Mouse (Mus musculus) skeletal muscle tissue, adult 2 months (tissue): ENCODE measurements around the gene Rab3ip.

ENCODE experiments used
- DNase-seq: peaks from one replicate; pipeline ENCODE4 v3.0.0-alpha.2; 2012; ENCODE audit warnings: low read depth, low spot score

Gene Rab3ip

DNA sequence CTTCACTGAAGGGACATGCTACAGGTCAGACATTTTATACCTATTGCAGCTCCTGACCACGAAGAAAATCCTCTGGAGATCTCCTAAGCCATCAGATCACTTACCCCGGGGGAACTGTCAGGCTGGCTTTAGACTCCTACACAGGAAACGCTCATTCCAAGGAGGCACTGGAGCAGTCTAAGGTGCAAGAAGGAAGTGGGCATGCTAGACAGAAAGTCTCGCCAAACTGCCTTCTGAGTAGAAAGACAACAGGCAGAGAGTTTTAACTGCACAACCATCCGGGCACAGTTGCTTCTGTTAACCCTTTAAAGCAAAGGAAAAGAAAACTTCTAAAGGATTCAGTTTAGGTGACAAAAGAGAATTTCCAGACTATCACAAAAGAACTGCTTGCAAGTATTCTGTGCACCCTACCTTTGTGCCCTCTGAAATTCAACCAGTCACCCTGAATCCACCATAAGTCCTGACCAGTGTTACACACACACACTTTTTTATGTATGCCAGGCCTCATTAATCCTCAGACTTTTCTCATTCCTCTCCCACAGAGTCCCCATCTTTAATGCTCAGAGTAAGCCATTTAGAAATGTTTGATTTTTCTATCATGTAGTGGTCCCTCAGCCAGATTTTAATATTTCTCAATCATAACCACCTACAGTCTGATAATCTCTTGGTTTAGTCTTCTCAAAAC, 7.4 kb upstream of the Rab3ip start:
- no peak for DNase-seq

DNA sequence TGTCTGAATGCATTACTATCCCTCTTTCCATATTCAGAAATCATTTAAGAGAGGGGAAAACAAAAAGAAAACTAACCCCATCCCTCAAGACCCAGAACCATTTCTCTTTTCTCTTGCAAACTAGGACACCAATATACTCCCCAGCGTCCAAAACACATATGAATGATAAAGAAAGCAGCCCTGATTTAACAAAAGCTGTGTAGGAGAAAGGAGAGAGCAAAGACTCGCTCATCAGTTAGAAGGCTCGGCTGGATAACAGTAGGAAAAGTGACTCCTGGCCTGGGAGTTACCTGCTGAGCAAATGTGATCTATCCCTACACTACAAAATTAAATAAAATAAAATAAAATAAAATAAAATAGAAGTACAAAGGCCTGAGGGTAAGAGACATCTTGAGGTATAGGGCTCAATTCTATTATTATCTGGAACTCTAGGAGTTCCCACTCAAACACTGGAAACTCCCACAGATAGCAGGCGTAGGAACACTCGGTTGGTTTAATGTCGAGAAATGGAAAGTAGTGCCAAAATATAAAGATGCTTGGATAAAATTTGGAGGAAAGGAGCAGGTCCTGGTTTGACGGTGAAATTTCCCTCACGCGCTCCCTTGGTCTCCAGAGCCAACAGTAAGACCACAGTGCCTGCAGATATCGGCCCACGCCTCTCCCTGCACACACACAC, 6.1 kb upstream of the Rab3ip start:
- no peak for DNase-seq

GRCm38 (mm10) chr10:116955191-116955590, 4.6 kb upstream of the Rab3ip start:
- no peak for DNase-seq

- no peak for DNase-seq
Observed at GRCm38 (mm10) chr10:116950886-116951285, 317 bp upstream of the Rab3ip start.

- DNase-seq, result no peak
Observed at GRCm38 (mm10) chr10:116949111-116950008, 1.2 kb downstream of the Rab3ip start.

GRCm38 (mm10) chr10:116948414-116948813, 2.2 kb downstream of the Rab3ip start:
- no peak for DNase-seq

DNA sequence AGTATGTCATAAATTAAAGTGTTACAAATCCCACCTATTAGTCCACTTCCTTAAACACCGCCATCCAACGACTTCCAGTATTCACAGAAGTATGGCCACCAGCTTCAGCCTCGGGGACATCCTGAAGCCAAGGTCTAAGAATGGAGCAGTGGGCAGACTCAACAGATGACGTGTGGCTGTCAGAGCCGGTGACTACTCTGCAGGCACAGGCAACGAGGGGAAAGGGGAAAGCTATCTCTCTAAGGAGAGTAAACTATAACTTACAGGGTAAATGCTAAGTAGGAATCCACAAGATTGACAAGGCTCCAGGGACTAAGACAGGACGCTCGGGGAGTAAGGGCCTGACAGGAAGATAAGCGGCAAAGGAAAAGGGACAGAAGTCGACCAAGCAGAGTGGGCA, 5.6 kb downstream of the Rab3ip start:
- no peak for DNase-seq

DNA sequence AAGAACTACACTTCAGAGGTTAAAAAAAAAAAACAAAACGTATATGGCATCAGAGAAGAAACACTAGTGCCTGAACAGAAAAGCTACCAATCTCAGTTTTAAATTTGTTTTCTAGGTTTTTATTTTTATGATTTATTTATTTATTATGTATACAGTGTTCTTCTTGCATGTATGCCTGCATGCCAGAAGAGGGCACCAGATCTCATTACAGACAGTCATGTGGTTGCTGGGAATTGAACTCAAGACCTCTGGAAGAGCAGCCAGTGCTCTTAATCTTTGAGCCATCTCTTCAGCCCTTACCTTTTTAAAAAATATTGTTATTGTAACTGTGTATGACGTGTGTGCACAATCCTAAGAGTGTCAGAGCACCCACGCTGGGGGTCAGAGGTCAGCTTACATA, 6.4 kb downstream of the Rab3ip start:
- DNase-seq, result no peak

- DNase-seq, result no peak
Observed at GRCm38 (mm10) chr10:116943025-116943424, 7.5 kb downstream of the Rab3ip start.

DNA sequence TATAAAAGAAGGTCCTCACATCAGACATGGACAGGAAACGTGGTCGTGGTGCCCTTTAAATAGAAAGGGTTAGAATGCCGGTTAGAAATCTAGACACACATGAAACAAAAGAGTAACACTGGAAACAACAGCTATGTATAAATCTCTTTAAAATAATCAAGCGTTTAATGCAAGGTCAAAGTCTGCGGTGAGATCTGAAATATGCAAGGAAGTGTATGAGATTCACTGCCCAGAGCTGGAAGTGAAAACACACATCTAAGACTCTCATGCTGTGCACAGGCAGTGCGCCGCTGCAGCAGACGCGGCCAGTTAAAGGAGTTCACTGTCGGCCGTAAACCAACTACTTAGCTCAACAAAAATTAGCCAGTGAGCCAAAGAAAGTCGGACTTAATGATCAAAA, 15.5 kb downstream of the Rab3ip start:
- no peak for DNase-seq

GRCm38 (mm10) chr10:116933794-116934193, 16.8 kb downstream of the Rab3ip start:
- DNase-seq, result no peak

DNA sequence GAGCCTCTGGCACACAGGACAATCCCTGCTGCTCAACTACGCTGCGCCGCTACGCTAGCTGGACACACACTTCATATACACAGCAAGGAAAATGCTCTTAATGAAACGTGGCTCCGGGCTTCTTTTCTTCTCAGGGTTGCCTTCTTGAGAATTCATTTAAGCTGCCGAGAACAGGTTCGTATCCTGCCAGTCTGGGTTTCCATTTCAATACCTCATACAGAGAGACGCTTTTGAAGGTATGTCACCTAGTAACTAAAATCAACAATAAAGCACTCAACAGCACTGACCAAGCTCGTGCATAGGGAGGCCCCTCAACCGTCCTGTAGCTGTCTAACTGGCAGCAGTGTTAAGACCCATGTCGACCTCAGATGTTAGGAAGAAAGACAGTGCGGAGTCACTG, 18.2 kb downstream of the Rab3ip start:
- no peak for DNase-seq

GRCm38 (mm10) chr10:116931497-116932179, 18.9 kb downstream of the Rab3ip start:
- no peak for DNase-seq

GRCm38 (mm10) chr10:116930936-116931335, 19.6 kb downstream of the Rab3ip start:
- no peak for DNase-seq

DNA sequence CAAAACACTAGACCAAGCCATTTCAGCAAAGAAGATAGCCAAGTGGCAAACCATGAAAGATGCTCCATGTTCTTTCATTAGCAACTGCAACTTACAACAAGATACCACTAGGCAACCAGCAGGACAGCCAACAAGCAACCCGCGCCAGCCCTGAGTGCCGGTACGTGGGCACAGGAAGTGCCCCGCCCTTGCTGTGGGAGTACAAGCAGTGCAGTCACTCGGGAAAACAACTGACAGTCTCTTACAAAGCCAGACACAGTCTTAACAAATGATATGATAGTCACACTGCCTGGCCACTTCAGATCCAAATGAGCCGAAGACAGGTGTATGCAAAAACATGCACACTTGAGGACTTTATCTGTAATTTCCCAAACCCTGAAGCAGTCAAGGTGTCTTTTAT, 20.1 kb downstream of the Rab3ip start:
- no peak for DNase-seq

DNA sequence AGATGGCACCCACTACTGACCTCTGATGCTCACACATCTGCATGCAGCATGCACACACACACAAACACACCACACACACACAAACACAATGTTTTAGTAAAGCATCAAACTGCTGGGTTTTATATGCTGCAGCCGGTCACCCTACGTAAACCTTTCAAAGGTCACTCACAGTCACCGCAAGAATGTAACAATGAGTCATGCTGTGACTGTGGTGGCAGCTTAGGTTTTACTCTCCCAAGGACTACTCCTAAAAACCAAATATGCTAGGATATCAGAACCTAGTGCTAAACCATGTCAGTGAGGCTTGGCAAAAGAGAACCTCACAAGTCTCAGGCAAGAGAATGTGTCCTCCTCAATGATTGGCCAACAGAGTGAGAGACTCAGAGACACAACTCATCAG, 21.7 kb downstream of the Rab3ip start:
- DNase-seq, result no peak

DNA sequence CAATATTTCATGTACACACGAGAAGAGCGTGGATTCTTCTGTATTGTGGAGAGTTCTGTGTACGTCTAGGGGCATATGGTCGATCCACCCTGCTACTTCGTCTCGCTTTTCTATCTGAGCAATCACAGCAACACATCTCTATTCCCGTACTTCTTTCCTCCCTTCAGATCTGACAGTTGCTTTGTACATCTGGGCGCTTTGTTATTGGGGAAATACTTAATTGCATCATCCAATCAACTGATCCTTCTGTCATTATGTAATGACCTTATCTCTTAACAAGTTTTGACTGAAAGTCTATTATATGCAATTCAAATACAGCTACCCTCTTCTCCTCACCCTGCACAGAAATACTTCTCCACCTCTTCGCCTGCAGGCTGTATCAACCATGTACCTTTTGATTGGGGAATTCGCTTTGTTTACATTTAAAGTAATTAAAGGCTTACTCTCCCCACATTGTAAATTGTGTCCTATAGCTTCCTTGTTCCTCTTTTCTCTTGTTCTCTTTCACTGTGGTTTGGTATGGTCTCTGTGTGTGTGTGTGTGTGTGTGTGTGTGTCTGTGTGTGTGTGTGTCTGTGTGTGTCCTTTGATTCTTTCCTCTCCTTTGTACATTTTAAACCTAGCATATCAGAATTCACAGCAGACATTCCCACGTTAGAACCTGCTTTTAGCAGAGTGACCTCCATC, 24.0 kb downstream of the Rab3ip start:
- DNase-seq, result no peak

DNA sequence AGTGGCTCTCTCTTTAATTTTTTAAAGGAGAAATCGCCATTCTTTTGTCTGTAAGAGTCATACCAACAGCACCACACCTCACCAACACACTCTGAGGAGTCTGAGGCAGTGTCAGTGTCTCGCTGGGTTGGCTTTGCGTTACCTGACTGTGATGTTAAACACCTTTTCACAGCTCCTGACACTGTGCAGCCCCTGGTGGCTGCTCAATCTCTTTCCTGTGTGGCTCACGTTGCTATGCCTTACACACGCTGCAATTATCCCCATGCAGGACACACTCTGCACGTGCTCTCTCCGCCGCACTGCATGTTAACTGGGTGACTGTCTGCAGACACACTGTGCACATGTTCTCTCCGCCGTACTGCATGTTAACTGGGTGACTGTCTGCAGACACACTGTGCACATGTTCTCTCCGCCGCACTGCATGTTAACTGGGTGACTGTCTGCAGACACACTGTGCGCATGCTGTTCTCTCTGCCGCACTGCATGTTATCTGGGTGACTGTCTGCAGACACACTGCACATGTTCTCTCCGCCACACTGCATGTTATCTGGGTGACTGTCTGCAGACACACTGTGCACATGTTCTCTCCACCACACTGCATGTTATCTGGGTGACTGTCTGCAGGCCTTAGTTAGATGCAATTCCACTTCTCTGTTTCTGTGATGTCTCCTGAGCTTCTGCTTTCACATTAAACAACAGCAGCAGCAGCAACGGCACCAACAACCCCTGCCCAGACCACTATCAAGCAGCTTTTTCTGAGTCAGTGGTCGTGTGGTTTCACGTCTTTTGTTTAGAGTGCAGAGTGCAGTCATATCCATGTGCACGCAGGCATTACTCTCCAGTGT, 26.7 kb downstream of the Rab3ip start:
- DNase-seq, result no peak

- no peak for DNase-seq
Observed at GRCm38 (mm10) chr10:116922161-116922560, 28.4 kb downstream of the Rab3ip start.

DNA sequence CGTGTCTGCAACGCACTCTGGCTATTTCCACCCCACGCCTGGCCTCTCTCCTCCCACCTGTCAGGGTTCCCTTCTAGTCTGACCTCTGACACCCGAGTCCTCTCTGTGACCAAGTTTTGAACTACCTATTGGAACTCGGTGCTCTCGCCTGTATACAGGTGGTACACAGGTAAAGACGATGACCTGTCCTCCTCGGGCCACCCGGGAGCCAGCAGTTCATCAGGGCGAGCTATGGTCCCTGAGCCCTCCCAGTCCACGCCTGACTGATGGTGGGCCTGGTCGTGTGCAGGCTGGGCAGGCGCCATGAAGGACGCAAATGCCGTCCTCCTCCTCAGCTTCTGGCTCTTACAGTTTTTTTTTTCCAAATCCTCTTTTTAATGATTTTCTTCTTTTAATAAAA, 29.2 kb downstream of the Rab3ip start:
- no peak for DNase-seq
